Mouse (Mus musculus) lung, postnatal 36 days (tissue): ENCODE results near the gene Trpc7.

Experiments
- DNase-seq: peaks from one replicate; pipeline ENCODE4 v3.0.0; 2022; ENCODE audit warnings: mixed read lengths

The Trpc7 gene

DNA sequence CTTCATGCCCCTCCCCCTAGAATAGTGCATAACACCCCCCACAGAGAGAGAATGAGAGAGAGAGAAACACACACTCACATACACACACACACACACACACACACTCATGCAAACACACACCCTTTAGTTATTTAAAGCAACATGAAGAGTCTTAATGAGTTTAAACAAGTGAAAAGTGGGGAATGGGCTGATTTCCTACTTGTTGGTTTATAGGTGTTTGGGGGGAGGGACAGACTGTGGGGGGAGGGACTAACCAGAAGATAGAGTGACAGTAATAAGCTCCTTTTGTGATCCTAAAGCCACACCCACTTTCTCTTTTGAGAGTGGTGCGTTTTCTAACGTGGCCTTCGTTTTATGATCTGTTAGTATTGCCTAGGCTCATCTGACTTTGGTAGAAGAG, at the start of gene Trpc7:
TSS of gene Trpc7 (minus strand) at position 101 of the 400 bp plus-strand sequence.
- DNase-seq = no peak

DNA sequence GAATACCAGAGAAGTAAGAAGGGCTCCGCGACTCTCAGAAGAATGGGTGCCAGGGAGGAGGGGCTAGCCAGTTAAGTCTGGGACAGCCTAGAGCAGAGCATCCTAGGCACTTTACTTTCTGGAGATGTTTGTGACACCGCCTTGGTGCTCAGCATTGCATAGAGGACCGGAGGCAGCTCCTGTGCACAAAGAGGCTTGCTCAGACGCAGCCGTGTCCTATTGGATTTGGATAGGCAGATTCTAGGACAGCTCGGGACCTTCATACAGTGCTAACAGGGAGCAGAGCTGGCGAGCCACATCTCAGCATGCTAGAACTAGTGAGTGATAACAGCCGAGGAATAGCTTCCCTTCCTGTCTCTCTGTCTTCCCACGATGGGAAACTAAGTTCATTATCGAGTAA, 43.5 kb upstream of the Trpc7 start:
- no peak for DNase-seq

DNA sequence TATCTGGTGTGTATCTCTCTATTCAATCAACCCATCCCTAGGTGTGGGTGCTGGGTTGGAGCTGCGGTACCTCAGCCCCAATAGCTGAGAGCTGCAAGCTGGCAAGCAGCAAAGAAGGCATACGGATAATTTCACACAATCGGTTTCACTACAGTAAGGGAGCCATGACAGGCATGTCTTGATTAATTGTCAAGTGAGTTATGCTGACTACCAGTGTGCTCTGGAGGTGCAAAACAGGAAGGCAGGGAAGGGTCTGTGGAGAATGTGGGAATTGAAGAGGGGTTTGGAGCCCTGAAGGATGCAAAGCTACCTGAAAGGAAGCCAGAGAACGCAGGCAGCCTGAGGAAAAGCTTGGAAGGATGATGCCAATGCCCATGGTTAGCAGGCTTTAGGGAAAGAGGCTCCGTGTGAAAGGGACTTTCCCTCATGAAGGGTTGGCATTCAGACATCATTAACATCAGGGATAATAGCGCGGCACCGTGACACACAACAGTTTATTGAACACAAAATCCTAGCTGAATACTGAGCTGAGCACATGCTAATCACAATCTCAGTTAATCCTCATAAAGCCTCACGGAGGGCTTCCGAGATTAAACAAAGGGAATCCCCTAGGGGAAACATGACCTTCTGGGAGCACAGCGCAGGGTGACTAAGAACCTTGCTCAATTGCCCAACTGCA, 38.2 kb upstream of the Trpc7 start:
- DNase-seq = no peak

DNA sequence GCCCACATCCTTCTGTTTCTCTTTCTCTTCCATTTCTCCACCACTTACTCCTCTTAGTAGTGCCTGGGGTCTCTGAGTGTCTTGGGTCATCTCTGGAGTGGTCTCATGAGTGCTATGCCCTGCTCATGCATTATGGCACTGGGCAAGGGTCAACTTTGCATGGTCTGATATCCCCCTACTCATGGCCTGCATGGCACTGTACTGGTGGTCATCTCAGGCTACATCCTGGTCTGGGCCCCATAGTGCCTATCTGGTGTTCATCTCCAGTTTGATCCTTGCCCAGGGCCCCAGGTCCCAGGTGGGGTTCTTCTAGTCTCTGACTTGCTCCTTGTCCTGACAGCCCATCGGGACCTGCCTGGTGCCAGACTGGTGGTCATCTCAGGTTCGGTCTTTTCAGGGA, 34.6 kb upstream of the Trpc7 start:
- no peak for DNase-seq

DNA sequence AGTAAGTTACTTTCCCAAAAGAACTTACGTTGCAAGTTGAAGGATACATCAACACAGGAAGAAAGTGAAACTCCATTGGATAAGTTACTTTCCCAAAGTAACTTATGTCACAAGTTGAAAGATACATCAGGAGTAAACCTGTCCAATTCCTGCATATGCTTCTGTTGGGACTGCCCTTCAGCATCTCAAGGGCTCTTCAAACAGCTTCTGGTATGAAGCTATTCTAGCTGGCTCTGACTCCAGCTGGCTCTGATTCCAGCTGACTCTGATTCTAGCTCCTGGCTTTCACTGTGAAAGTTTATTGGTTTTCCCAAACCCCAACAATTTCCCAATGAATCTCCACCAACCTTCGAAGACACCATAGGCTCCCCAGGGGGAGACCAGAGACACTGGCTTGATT, 27.2 kb upstream of the Trpc7 start:
- peak; percentile 54 for DNase-seq

DNA sequence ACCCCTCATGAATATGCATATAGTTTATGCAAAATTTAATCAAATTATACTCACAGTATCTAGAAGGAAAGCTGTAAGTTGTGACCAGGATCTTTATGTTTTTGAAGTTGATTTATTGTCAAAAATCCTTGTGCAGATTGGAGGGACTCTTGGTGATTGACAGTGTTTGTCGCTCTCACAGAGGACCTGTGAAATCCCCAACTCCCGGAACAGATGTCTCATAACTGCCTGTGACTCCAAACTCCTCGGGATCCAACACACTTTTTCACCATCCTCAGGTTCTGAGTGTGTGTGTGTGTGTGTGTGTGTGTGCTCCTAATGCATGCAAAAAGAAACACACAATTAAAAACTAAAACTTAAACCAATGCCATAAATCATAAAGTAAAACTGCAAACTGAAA, 25.5 kb upstream of the Trpc7 start:
- no peak for DNase-seq

DNA sequence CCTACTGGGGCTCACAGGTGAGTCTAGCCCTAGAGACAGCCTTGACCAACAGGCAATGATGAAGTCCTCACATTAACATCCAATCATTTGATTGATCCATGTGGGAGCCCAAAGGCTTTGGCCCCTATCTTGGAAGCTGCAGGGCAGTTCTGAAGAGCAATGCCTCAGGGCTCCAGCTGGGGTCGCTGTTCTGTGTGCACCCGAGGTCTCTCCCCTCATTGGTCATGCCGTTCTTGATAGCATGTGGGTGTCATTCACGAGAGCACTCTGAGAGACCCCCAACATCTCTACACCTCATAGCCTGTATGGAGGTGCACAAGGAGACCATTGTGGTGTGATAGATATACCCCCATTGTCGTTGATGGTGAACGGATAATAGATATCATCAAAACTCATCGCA, 18.9 kb upstream of the Trpc7 start:
- DNase-seq = no peak

DNA sequence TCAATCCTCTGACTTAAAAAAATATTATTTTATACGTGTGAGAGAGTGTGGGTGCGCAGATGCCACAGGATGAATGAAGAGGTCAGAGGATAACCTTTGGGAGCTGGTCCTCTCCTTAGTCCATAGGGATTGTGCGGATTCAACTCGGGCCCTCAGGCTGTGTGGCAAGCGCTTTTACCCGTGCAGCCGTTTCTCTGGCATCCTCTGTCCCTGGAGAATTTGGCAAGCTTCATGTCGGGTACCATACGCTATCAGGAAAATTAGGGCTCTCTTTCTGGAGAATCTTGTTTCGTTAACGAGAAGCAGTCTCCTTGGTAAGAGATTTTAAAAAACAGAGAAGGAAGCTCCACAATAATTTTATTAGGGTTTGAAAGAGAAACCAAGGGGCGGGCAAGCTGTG, 15.3 kb upstream of the Trpc7 start:
- DNase-seq = no peak

DNA sequence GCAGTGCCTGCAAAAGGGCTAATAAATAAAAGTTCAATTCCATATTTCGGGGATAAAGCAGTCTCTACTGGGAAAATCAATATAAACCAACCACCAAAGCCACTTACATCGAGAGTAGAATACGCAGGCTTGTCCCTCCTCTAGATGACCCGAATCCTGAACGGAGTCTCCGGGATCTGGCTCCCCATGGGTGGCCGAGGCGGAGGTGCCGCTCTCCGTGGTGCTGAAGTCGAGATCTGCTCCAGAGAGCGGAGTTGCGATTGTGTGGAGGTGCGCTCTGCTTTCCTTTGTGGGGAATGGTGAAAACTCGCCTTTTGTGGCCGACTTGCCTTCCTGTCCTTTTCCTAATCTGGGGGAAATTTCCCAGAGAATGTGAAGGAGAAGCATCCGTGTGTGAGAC, 407 bp downstream of the Trpc7 start:
- peak; percentile 37 for DNase-seq

DNA sequence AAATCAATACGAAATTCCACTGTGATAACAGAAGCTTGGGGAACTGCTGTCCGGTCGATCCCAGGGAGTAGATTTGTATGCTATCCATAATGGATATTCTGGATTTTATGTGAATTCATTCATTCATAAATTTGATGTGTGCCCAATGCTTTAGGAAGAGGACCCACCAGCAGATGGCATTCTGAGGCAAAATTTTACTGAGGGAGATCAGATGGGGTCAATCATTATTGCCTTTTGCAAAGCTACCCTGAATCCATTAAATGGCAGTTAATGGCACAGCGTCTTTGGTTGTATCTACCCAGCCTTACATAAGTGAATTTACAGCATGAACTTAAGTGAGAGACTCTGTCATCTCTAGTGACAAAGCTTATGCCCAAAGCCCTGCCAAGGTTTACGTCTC, 1.2 kb downstream of the Trpc7 start:
- DNase-seq = no peak

DNA sequence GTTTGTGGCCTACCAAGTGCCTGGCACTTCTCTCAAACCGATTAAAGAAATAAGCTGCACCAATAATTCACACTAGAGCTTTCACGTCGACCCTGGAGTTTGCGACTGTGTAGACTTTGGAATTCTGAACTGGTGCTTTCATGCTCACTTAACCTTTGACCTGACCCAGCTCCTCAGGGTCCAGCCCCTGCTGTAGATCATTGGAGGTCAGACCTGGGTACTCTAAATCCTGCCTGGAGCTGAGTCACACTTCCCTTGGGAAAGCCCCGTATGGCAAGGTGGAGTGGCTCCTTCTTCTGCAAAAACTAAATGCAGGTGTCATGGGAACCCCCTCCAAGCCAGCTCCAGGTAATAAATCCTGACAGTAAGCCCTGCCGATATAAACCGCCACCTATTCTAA, 5.9 kb downstream of the Trpc7 start:
- DNase-seq = no peak

DNA sequence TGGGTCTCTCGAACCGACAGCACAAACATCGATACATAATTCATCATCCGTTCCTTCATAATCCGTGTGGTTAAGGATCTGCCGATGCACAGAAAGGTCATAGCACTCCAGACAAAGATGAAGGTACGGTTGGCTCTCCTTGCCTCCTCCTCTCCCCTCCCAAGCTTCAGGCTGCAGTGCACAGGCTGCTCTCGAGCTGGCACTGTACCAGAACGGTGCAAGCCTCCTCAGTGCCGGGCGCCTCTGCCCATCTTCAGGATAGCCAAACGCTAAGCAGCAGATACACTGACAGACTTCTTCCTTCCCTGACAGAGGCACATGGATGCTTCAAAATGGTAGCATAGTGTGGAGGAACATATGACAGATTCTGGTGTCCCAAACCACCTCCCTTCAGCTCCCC, 12.9 kb downstream of the Trpc7 start:
- DNase-seq = no peak

DNA sequence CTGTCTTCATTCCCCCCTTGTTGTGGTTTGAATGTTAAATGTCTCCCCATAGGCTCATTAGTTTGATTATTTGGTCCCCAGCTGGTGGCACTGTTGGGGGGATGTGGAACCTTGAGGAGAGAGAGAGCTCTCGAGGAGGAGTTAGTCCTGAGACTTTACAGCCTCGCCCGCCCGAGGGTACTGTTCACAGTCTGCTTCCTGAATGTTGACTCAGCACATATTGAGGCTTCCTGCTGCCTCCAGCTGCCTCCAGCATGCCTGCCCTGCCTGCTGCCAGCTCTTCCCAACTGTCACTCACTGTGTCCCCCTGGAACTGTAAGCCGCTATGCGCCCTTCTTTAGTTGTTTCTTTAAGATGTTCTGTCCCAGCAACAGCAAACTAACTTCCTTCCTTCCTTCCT, 31.2 kb downstream of the Trpc7 start:
- DNase-seq = no peak

DNA sequence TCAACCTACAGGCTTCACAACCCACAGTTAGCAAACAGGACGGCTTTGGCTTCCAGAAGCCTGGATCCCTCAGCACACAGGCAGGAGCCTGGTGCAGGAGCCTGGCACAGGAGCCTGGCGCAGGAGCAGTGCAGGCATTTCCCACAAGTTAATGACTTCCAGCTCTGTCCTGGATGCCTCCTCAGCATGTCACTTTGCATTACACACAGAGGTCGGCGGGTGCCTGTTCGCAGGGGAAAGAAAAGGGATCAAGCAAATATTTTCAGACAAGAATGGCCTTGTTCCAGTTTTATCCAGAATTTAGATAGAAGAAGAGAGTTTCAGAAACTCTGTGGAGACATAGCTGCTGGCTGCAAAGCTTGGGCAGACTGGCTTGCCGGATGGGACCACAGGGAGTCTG, 33.8 kb downstream of the Trpc7 start:
- no peak for DNase-seq

DNA sequence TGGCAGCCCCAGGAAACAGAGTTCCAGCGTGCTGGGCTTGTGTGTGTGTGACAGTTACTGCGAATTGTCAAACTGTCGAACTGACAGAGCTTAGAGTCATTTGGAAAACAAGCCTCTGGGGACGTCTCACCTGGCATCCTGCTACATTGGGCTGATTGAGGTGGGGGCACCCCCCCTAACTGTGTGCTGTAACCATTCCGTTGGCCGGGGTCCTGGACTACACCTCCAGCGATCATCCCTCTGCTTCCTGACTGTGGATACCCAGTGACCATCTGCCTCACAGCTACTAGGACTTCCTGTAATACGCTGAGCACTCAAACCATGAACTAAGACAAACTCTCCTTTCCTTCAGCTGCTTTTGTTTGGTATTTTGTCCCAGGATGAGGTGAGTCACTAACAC, 41.3 kb downstream of the Trpc7 start:
- DNase-seq = no peak

DNA sequence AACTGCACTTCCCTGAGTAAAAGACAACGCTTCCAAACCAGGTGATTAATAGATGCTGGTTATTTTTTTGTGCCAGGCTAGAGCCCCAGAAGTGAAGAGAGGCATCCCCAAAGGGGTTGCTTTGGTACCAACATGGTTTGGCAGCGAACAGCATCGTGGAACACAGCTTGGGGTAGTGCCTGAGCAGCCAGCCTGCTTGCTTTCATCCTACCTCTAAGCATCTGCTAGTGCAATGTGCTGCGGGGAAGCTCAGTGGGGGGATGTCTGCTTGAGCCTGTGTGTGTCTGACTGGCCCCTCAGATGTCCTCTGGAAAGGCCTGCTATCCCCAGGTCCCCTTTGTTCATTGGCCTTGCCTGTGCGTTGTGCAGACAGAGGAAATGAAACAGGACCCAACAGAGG, 42.4 kb downstream of the Trpc7 start:
- DNase-seq = no peak

DNA sequence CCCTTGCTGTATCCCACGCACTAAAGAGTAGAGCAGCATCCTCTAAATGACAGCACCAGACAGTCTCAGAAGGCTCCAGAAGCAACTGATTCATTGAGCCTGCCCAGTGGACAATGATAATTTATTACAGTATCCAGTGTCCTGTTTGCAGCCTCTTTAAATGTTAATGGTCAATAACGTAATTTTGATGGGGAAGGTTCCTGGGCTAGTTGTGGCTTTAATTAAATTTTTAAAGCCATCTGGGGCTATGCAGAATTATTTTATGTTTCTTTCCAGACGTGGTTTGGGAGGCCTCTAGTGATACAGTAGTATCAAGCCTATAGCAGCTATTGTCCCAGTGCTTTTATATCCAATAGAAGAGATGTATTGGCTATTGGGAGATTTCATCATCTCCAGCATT, 49.9 kb downstream of the Trpc7 start:
- DNase-seq = no peak

DNA sequence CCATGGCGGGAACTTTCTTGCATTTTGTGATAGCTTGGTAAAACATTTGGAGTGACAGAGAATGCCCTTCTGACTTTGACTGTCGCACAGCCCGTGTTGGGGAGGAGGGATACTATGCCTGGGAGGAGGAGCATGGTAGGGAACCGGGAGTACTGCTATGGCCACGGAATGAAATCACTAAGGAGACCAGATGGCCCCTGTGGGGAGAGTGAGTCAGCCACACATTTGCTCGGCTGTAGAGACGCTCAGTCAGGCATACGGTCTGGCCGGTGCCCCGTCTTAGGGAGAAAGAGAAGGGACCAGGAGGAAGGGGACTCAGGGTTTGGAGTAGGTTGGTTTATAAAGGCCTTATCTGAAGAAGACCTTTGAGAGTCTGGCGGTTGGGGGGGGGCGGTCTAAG, 80.3 kb downstream of the Trpc7 start:
- no peak for DNase-seq

DNA sequence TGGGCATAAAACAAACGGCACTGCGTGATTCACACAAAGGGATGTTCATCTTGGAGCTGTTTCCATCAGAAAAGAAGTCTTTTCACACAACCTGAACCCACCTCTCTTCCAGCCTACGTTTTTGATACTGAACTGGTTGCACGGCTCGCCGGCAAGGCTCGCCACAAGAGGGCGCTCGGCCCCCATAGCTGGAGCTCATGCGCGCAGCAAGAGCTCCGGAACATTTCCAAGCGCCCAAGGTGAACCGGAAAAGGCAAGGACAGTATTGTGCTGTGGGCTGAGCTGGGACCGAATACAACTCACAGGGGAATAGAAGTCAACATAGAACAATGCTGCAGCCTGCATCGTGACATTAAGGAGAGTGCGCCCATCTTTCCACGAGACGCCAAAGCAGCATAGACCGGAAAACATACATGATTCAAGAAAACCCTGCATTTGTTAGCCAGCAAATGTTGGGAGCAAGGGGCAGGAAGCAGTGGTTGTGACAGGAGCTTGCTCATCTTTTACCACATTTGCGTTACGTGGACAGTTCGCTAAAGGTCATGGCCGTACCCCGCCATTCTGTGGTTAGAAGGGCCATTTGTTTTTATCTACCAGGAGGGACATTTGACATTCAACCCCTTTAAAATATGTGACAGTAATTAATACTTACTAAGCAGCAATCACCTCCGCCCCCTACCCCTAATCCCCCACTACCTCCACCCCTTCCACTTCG, 88.9 kb downstream of the Trpc7 start:
- peak; percentile 89 for DNase-seq

DNA sequence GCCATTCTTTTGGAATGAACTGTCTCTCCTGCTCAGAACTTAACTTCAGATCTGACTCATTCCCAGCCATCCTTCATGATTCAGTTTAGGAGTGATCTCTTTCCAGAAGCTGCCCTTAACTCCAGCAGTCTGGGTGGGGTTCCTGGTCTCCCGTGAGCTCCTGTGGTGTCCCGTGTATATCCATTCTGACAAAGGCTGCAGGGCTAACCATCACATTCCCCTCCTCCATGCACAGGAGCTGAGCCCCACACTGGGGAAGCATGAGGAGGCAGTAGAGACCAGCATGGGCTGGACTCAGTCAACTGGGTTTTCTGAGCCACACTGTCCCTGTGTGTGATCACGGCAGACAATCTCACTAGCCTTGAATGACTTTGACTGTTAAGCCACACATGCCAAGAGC, 90.7 kb downstream of the Trpc7 start:
- DNase-seq = no peak

DNA sequence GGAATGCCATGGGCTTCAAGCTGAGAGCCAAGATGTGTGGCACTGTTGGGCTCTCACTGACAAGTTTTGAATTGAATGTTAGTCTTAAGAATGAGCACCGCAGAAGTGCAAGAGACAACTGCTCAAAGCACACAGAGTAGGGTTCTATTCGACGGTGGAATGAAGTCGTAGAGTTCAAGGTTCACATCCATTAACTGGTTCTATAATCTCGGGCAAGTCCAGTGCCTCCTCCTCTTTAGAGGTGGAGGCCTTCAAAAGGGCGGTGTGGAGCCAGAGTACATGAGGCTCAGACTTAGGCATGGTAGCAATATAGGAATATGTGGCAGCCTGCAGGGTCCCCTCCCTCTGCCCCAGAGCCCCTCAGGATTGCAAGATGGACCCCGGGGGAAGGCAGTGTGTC, 98.3 kb downstream of the Trpc7 start:
- no peak for DNase-seq

DNA sequence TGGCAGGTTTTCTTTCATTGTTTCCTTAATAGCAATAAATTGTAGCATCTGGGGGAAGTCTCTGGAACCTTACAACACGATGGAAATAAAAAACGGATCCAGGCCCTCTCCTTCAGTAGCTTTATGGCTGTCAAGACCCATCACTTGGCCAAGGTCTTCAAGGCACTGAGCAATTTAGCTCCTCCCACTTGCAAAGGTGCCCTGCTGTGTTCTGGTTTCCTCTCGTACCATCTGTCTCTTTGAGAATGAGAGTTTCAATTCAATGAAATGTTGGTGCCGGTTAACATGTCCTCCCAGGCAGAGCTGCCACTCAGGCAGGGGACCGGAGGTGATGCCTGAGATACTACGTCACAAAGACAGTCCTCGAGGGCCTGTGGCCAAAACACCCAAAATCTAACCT, 100.3 kb downstream of the Trpc7 start:
- DNase-seq = no peak

DNA sequence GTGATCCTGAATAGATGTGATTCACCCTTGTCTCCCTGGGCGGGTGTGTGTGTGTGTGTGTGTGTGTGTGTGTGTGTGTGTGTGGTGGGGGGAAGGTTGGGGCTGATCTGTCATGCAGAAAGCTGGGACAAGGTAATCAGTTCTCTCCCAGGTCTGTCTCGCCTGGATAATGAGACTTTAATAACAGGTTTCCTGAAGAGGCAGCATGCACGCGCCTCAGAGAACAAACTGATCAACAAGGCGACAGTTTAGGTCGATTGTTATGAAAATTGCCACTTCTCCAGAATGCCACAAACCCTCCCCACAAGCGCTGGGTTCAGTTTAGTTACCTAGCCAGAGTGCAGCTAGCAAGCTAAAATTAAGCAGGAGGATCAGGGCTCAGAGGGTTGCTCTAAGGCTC, 101.4 kb downstream of the Trpc7 start:
- DNase-seq = no peak

DNA sequence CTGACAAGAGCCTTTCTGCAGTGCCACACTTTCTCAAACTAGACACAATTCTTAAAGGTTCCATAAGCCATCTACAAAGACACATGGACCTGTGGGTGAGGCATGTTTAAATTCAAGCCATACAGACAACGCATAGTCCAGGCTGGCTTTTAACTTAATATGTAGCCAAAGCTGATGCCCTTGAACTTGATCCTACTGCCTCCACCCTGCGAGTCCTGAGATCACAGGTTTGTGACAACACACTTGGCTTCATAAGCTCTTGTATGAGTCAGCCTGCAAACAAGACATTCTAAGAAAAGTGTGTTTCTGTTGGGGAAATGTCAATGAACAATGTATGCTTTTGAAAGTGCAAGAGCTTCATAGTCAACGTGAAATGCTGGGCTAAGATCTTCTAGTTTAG, 102.9 kb downstream of the Trpc7 start:
- DNase-seq = no peak

DNA sequence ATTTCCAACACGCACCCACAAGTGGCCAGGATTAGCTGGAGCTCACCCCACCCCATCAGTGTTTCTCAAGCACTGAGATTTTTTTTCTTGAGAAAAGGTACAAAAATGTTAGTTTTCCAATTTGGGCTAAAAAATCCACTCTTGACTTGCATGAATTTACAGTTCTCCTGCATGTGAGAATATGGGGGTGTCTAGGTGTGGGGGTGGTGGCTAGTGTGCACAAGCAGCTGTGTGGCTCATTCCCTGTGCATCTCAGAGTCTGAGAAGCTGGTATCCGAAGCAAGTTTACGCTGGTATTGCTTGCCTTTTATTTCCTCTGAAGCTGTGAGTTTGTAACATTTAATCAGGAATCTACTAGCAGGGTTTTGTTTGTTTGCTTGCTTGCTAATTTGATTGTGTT, 105.1 kb downstream of the Trpc7 start:
- no peak for DNase-seq
